22 mouse cellular contexts compared by ENCODE assay signal in genomic region chr4:137527368-137527767, GRCm38 (mm10). TPM values are rescaled to one million over a fixed set of nuclear protein-coding genes. Genes with fewer than 3 reads are reported as not detected.
DNase-seq lines count a peak whose midpoint lies in the region; ATAC-seq and TF ChIP-seq lines count a peak whose summit lies in the region.
"Had no signal": no experiment of that assay in that cellular context is flagged by ENCODE, and none has a peak within 500 bp of the region (broad histone marks: within the 10 kb centered on the region; RNA-seq: fewer than 3 reads in every experiment).

No protein-coding gene starts in this region.

- DNase-seq in heart, adult 18-20 months, result peak; percentile 57 to 62
- DNase-seq in lung, postnatal 10 days, result peak; percentile 40
- DNase-seq in lung, adult 2 months, result no peak
- DNase-seq in large intestine, adult 2 months (ENCODE audit: low read depth, low spot score), result peak; percentile 79
- no peak for DNase-seq in cerebellum, adult 11 months
- no peak for DNase-seq in gastrocnemius, postnatal 4 days (ENCODE audit: low spot score in 2 of 2)
- DNase-seq: adrenal gland, postnatal 14 days; B cell, adult 2 months; cerebellum, postnatal 14 days; right cerebral cortex, adult 18-20 months had no signal

- TF ChIP-seq POLR2A in lung, adult 2 months (IDR thresholded peaks at IDR 0.05; ENCODE audit: borderline replicate concordance, extremely low read depth, low read depth, low read length), result no peak

- H3K27ac ChIP-seq in heart, embryonic 12.5 days (ENCODE audit: poor library complexity, severe bottlenecking), result no peak overlapping the region
- no peak overlapping the region for H3K27ac ChIP-seq in intestine, embryonic 15.5 days
- H3K27ac ChIP-seq: hindbrain, embryonic 12.5 days; limb, embryonic 15.5 days had no signal

- H3K4me2 ChIP-seq in heart, embryonic 12.5 days, result no peak overlapping the region
- H3K4me2 ChIP-seq in intestine, embryonic 15.5 days (replicated peaks), result no peak overlapping the region
- H3K4me2 ChIP-seq: hindbrain, embryonic 12.5 days; limb, embryonic 15.5 days had no signal

- no peak for ATAC-seq in heart, embryonic 12.5 days (ENCODE audit: insufficient number of reproducible peaks, low FRiP score)
- ATAC-seq in intestine, embryonic 15.5 days, result peak; percentile 85

- H3K9ac ChIP-seq in heart, embryonic 12.5 days, result no peak overlapping the region
- no peak overlapping the region for H3K9ac ChIP-seq in intestine, embryonic 15.5 days
- H3K9ac ChIP-seq: hindbrain, embryonic 12.5 days; limb, embryonic 15.5 days had no signal

- H3K4me1 ChIP-seq in heart, embryonic 12.5 days (replicated peaks), result no peaks in the 10 kb centered on the region
- no peaks in the 10 kb centered on the region for H3K4me1 ChIP-seq in lung, adult 2 months (ENCODE audit: control insufficient read depth, insufficient read depth, low read length)
- H3K4me1 ChIP-seq in intestine, embryonic 15.5 days (replicated peaks), result 0 out of 2 replicates have a peak, but pooled peaks cover 3% of the 10 kb centered on the region
- H3K4me1 ChIP-seq: hindbrain, embryonic 12.5 days; limb, embryonic 15.5 days had no signal

- TF ChIP-seq CTCF in lung, adult 2 months (IDR thresholded peaks at IDR 0.05; ENCODE audit: insufficient read depth, low read length), result no peak

- WGBS in heart, embryonic 12.5 days, result 76% methylated on average over 4 of the region's 4 CpGs
- 43% methylated on average over 4 of the region's 4 CpGs for WGBS in lung, adult 2 months
- WGBS in intestine, embryonic 15.5 days, result 61% methylated on average over 4 of the region's 4 CpGs
- 15% methylated on average over 4 of the region's 4 CpGs for WGBS in large intestine, adult 2 months

- no peaks in the 10 kb centered on the region for H3K9me3 ChIP-seq in heart, embryonic 12.5 days (replicated peaks)
- no peaks in the 10 kb centered on the region for H3K9me3 ChIP-seq in intestine, embryonic 15.5 days
- H3K9me3 ChIP-seq: hindbrain, embryonic 12.5 days; limb, embryonic 15.5 days had no signal

- no peak overlapping the region for H3K4me3 ChIP-seq in heart, embryonic 12.5 days
- no peak overlapping the region for H3K4me3 ChIP-seq in lung, adult 2 months (replicated peaks; ENCODE audit: extremely low read depth, low read depth, low read length)
- H3K4me3 ChIP-seq in intestine, embryonic 15.5 days (replicated peaks), result no peak overlapping the region
- H3K4me3 ChIP-seq: hindbrain, embryonic 12.5 days; limb, embryonic 15.5 days had no signal

- H3K27me3 ChIP-seq in heart, embryonic 12.5 days (replicated peaks), result no peaks in the 10 kb centered on the region
- H3K27me3 ChIP-seq in intestine, embryonic 15.5 days (replicated peaks), result no peaks in the 10 kb centered on the region
- H3K27me3 ChIP-seq: hindbrain, embryonic 12.5 days; limb, embryonic 15.5 days had no signal

- peaks cover 99% of the 10 kb centered on the region for H3K36me3 ChIP-seq in heart, embryonic 12.5 days
- peaks cover 42% of the 10 kb centered on the region for H3K36me3 ChIP-seq in intestine, embryonic 15.5 days

RNA-seq across cellular contexts. Expression of gene Ldlrad2, which starts 47.0 kb away (rescaled TPM):
- not detected for total RNA-seq in heart, adult 18-20 months (2021)
- polyA plus RNA-seq in heart, embryonic 12.5 days (2016; fragmentation: Nextera tagmentation; extraction: Ambion mirVana), result not detected in 2 replicates
- not detected in 2 replicates for polyA plus RNA-seq in lung, adult 2 months (2012; rRNA removed)
- polyA plus RNA-seq in intestine, embryonic 15.5 days (2015; fragmentation: Nextera tagmentation; extraction: Ambion mirVana), result not detected in 2 replicates
- polyA plus RNA-seq in large intestine, adult 2 months (2012; rRNA removed), result not detected in 2 replicates
- total RNA-seq in gastrocnemius, postnatal 4 days (2021), result not detected
- total RNA-seq: adrenal gland, postnatal 14 days; granulocyte monocyte progenitor cell, adult 5-6 weeks; layer of hippocampus, adult 18-20 months; left cerebral cortex, adult 8-10 months; midbrain, postnatal 0 days had no signal
- polyA plus RNA-seq: embryonic facial prominence, embryonic 11.5 days; frontal cortex, adult 2 months; hindbrain, embryonic 12.5 days; neural tube, embryonic 14.5 days; spleen, adult 2 months had no signal

RNA-seq across cellular contexts. Expression of gene Hspg2, which starts 58.8 kb away (rescaled TPM):
- total RNA-seq in heart, adult 18-20 months (2021), result 100 to 1,000 TPM; 153 to 170 TPM
- polyA plus RNA-seq in heart, embryonic 12.5 days (2016; fragmentation: Nextera tagmentation; extraction: Ambion mirVana), result 51.8 and 61.5 TPM in 2 replicates
- polyA plus RNA-seq in lung, adult 2 months (2012; rRNA removed), result 67.8 and 76.2 TPM in 2 replicates
- 20.9 and 23.0 TPM in 2 replicates for polyA plus RNA-seq in intestine, embryonic 15.5 days (2015; fragmentation: Nextera tagmentation; extraction: Ambion mirVana)
- 19.7 and 22.8 TPM in 2 replicates for polyA plus RNA-seq in large intestine, adult 2 months (2012; rRNA removed)
- 100 to 1,000 TPM; 336 to 381 TPM for total RNA-seq in gastrocnemius, postnatal 4 days (2021)

Comparison
In these comparisons a context has a peak if more than half of its experiments do, and no peak if none do; other contexts are left out.
1. DNase-seq: peak in heart, adult 18-20 months (2 of 2), lung, postnatal 10 days (single experiment) and large intestine, adult 2 months (single experiment); none in lung, adult 2 months (single experiment), cerebellum, adult 11 months (single experiment) and gastrocnemius, postnatal 4 days (0 of 2).